Mouse (Mus musculus) left cerebral cortex, adult 11 months (tissue): ENCODE measurements around the gene Ftsj3.
"Not testable (repeated sequence)": the region's sequence is repeated elsewhere in the genome, so short reads cannot be mapped to it uniquely, and the experiment has no call there.

Source experiments
- DNase-seq: peaks from one replicate; pipeline ENCODE4 v3.0.0; 2022; ENCODE audit warnings: low spot score

Ftsj3 gene

DNA sequence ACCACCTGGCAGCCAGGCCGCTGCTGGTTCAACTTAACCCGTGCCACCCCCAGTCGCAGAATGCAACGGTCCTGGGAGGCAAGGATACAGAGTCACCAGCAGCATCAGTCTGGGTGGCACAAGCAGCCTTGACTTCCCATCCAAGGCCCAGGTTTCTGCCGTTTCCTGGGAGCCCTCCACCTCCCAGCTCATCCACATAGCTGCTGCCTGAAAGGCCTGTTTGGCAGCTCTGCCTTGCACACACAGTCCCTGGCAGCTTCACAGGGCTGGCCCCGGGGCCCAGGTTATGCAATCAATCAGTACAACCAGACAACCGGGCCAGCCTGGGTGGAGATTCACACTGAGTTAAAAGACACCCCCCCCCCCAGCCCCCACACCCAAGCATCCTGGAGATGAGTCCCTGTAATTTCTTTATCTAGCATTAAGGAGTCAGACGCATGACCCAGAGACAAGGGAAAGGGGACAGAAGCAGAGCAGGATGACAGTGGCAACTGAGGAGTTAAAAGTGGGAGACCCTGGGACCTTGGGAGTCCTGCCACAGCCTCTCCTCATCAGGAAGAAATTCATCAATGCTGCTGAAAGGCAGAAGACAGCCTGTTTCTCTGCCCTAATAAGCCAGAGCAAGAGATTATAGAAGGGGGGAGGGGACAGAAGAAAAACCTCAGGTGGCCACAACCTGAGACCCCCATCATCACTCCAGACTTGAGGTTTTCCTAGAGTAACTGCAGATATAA lies 12.6 kb upstream of the Ftsj3 start:
- DNase-seq = no peak

DNA sequence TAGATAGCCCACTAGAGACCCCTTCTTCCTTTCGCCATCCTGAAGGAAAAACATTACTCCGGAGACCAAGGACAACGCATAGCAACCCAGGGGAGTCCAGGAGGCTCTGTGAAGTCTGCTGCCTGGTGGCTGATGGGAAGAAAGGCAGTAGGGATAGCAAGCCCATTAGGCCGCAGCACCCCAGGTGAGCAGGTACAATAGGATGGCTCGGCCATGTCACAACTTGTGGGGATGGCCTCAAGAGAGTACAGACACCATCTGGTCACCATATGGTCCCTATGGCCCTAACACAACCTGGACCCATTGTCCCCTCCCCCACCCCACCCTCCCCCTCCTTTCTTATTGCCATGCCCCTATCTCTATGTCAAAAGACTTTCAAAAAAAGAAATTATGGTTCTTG lies 12.0 kb upstream of the Ftsj3 start:
- no peak for DNase-seq

DNA sequence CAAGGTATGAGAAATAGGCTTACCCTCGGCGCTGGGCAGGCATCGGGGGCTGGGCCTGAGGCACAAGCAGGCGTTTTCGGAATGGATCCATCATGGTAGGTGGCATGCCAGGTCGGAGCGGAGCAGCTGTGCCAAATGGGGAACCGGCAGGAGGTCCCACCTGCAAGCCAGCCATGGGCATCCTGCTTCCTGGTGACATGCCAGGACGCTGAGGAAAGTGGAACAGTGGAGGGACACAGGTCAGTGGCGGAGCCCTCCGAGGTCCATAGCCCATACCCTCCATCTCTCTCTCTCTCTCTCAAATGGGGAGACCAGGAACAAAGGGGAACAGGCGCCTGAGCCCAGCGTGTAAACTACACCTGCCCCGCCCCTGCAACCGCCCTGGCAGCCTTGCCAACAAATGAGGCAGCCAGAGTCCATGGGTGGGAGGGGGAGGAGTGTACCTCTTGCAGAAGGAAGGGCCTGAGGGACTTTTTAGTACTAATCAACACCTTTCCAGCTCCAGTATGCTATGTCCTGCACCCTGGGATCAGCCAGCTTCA lies 11.5 kb upstream of the Ftsj3 start:
- no peak for DNase-seq

- DNase-seq = no peak
These were observed 10.6 kb upstream of the Ftsj3 start for GRCm38 (mm10) chr11:106266431-106266830.

- no peak for DNase-seq
These were observed 9.7 kb upstream of the Ftsj3 start for GRCm38 (mm10) chr11:106265570-106265969.

- no peak for DNase-seq
These were observed 9.1 kb upstream of the Ftsj3 start for GRCm38 (mm10) chr11:106264988-106265387.

DNA sequence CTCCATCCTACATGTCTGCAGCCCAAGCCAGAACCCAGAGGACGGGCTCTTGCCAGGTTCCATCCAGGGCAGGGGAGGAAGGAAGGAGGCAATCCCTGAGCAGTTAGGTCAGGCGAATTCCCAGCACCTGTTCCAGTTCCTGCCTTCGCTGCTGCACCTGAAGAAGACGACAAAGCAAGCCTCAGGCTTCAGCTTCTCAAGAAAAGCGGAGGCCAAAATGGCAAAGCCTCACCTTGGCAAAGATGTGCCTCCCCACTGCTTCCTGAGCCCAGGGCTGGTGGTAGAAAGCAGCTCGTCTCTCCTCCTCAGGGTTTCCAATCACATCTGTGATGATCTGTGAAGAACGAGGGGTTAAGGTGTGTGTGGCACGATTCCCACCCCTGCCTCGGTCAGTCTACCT lies 8.1 kb upstream of the Ftsj3 start:
- no peak for DNase-seq

- DNase-seq = no peak
These were observed 5.1 kb upstream of the Ftsj3 start for GRCm38 (mm10) chr11:106260826-106261450.

GRCm38 (mm10) chr11:106256775-106257174 lies 896 bp upstream of the Ftsj3 start:
- no peak for DNase-seq

DNA sequence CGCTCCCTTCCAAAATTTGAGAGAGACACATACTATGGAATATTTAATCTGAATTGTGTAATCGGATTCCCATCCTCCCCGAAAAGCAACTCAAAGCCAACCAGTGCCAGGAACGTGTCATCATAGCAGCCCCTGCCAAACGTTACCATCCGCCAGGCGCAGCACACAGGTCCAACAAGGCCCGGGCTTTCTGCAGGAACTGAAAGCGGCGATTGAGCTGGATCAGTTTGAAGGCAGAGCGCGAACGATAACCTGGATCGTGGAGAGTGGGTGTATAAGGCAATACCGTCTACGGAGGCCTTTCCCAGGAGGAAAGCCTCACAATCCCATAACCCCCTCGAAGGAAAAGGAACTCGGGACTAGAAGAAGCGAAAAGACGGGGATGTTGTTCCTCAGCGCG lies 705 bp downstream of the Ftsj3 start:
- no peak for DNase-seq

- DNase-seq = no peak
These were observed 1.1 kb downstream of the Ftsj3 start for GRCm38 (mm10) chr11:106254767-106255166.

GRCm38 (mm10) chr11:106249326-106249725 lies 6.6 kb downstream of the Ftsj3 start:
- DNase-seq = no peak

DNA sequence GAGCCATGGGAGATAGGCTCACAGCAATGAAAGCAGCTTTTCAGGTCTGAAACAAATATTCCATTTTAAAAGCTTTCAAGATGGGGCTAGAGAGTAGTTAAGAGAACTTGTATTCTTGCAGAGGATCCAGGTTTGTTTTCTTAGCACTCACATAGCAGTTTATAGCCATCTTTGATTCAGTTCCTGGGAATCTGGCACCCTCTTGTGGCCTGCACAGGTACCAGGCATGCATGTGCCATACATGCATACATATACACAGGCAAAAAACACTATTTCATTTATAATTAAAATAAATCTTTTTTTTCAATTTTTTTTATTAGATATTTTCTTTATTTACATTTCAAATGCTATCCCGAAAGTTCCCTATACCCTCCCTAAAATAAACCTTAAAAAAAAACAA lies 9.0 kb downstream of the Ftsj3 start:
- DNase-seq = no peak

- DNase-seq = not testable (repeated sequence)
These were observed 21.9 kb downstream of the Ftsj3 start for GRCm38 (mm10) chr11:106233978-106234377.

GRCm38 (mm10) chr11:106220603-106221002 lies 35.3 kb downstream of the Ftsj3 start:
- DNase-seq = no peak

- peak; percentile 92 for DNase-seq
These were observed 39.0 kb downstream of the Ftsj3 start, which contains the start of gene Ddx42 for GRCm38 (mm10) chr11:106216730-106217490. Gene Ddx42, plus strand, starts transcription at chr11:106216926.

DNA sequence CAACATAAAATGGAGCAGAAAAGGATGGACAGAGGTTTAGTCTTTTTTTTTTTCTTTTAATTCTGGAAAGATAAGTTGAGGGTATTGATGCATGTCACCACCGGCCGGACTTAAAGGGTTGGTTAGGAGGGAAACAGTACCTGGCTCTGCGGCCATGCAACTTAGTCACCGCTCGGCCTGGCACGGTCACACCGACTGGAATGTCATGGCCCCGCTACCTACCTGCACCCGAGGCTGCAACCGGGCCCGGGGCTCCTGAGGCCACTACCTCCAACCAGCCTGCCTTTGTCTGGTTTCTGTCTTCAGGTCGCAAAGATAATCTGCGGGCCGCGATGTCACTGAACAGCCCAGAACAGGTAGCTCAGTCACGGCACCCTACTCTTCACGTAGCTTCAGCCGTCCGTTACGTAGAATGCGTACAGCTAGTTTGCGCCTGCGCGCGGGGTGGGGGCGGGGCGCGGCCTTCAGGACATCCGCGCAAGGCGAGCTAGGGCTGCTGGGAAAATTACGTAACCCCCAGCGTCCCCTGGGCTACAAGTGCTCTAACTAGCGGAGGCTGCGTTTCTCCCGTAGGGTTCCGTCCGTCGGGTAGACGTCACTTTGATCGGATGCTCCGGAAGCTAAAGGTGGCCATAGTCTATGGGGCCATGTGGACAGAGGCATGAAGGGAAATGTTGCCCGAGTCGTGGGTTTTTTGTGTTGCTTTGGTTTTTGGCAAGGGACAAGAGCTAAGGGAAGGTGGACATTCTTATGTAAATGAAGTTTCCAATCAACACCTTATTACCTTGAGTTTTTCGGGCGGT lies 39.8 kb downstream of the Ftsj3 start, which contains the start of gene Ccdc47:
TSS of gene Ccdc47 (minus strand) at position 418 of the 803 bp plus-strand sequence.
- DNase-seq = peak; percentile 97

- no peak for DNase-seq
These were observed 40.4 kb downstream of the Ftsj3 start for GRCm38 (mm10) chr11:106215450-106215859.

DNA sequence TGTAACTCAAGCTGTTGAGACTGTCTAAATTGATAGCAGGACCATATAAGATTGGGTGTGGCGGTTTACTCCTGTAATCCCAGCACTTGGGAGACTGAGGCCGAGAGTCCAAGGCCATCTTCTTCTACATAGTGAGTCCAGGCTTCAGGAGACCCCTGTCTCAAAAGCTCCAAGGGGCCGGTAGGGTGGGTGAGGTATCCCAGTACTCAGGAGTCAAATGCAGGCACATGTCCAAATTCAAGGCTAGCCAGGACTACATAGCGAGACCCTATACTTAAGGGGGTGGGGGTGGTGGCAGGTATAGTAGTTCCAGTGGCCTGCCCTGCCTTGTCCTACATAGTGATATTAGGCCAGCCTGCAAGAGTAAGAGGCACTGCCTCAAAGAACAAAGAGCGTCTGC lies 41.0 kb downstream of the Ftsj3 start:
- no peak for DNase-seq

DNA sequence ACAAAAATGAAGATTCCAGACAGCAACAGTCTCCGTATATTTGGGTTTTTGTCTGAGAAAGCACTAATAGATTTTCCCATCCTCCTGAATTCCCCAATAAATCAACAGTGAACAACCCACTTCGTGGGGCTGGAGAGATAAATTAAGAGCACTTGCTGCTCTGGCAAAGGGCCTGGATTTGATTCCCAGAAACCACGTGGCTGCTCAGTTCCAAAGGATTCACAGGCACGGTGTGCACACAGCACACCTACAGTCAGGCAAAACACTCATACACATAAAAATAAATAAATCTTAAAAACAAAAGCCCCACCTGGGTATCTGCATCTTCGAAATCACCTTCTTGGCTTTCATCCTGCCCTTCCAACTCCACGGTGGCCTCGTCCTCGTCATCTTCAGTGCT lies 43.1 kb downstream of the Ftsj3 start:
- no peak for DNase-seq

- no peak for DNase-seq
These were observed 53.8 kb downstream of the Ftsj3 start, which contains the start of gene Strada for GRCm38 (mm10) chr11:106202123-106202465. Gene Strada, minus strand, starts transcription at chr11:106202168.
